Mouse (Mus musculus): Measurements from ENCODE around the gene Cirbp. TPM values are rescaled to one million over a fixed set of nuclear protein-coding genes. Genes with fewer than 3 reads are reported as not detected.

Gene Cirbp
- total RNA-seq (2021) = 100 to 1,000 TPM; 211 to 228 TPM

GRCm38 (mm10) chr10:80165392-80166128 lies at the start of gene Cirbp:
Cirbp (plus strand) TSS chr10:80165985.
- intact Hi-C loops (cut with DNase I) = loop anchor here (2.0 kb wide), 1 partner anchor 17 kb away; the partner anchor contains the start of gene Midn
- peak; percentile 68 for DNase-seq

GRCm38 (mm10) chr10:80116563-80116926 lies 49.2 kb upstream of the Cirbp start:
- intact Hi-C loops (cut with DNase I) = loop anchor here (10.0 kb wide), 1 partner anchor 132 kb away; the partner anchor contains the start of genes Cnn2 and Tmem259
- DNase-seq = no peak

- intact Hi-C loops (cut with DNase I) = loop anchor here (10.0 kb wide), 1 partner anchor 132 kb away; the partner anchor contains the start of genes Cnn2 and Tmem259
- DNase-seq = peak; percentile 60
Observed at GRCm38 (mm10) chr10:80116927-80117691, 48.7 kb upstream of the Cirbp start.

GRCm38 (mm10) chr10:80117736-80118135 lies 48.0 kb upstream of the Cirbp start:
- intact Hi-C loops (cut with DNase I) = loop anchor here (10.0 kb wide), 1 partner anchor 133 kb away; the partner anchor contains the start of genes Cnn2 and Tmem259
- DNase-seq = peak; percentile 57

- intact Hi-C loops (cut with DNase I) = loop anchor here (10.0 kb wide), 1 partner anchor 134 kb away; the partner anchor contains the start of genes Cnn2 and Tmem259
- no peak for DNase-seq
Observed at GRCm38 (mm10) chr10:80118552-80118951, 47.2 kb upstream of the Cirbp start.

- DNase-seq = no peak
- intact Hi-C loops (cut with DNase I) = no loop called here
Observed at GRCm38 (mm10) chr10:80120146-80120545, 45.6 kb upstream of the Cirbp start.

- DNase-seq = no peak
- intact Hi-C loops (cut with DNase I) = no loop called here
Observed at GRCm38 (mm10) chr10:80121639-80122038, 44.1 kb upstream of the Cirbp start.

GRCm38 (mm10) chr10:80123932-80124562 lies 41.7 kb upstream of the Cirbp start:
- DNase-seq = no peak
- intact Hi-C loops (cut with DNase I) = no loop called here

- no peak for DNase-seq
- intact Hi-C loops (cut with DNase I) = no loop called here
Observed at GRCm38 (mm10) chr10:80127920-80128319, 37.9 kb upstream of the Cirbp start.

GRCm38 (mm10) chr10:80129846-80130245 lies 35.9 kb upstream of the Cirbp start:
- intact Hi-C loops (cut with DNase I) = no loop called here
- DNase-seq = no peak

- intact Hi-C loops (cut with DNase I) = no loop called here
- DNase-seq = no peak
Observed at GRCm38 (mm10) chr10:80130403-80131031, 35.3 kb upstream of the Cirbp start.

- DNase-seq = no peak
- intact Hi-C loops (cut with DNase I) = no loop called here
Observed at GRCm38 (mm10) chr10:80131316-80131951, 34.4 kb upstream of the Cirbp start.

- DNase-seq = no peak
- intact Hi-C loops (cut with DNase I) = no loop called here
Observed at GRCm38 (mm10) chr10:80131952-80132350, 33.8 kb upstream of the Cirbp start.

GRCm38 (mm10) chr10:80133226-80133849 lies 32.4 kb upstream of the Cirbp start:
- DNase-seq = peak; percentile 59

GRCm38 (mm10) chr10:80134421-80134820 lies 31.4 kb upstream of the Cirbp start:
- intact Hi-C loops (cut with DNase I) = no loop called here
- no peak for DNase-seq

More at GRCm38 (mm10) chr10:80133226-80133849, 32.4 kb upstream of the Cirbp start:
- intact Hi-C loops (cut with DNase I) = no loop called here

- intact Hi-C loops (cut with DNase I) = no loop called here
- DNase-seq = no peak
Observed at GRCm38 (mm10) chr10:80135161-80135560, 30.6 kb upstream of the Cirbp start.

- intact Hi-C loops (cut with DNase I) = no loop called here
- DNase-seq = no peak
Observed at GRCm38 (mm10) chr10:80135641-80136040, 30.1 kb upstream of the Cirbp start.

- intact Hi-C loops (cut with DNase I) = no loop called here
- DNase-seq = no peak
Observed at GRCm38 (mm10) chr10:80136179-80136951, 29.4 kb upstream of the Cirbp start.

Measured in left cerebral cortex, postnatal 4 days (tissue).